Mouse (Mus musculus) embryo, embryonic 11.5 days (tissue): ENCODE results near the gene Cacna1c.
"Not testable (repeated sequence)": the region's sequence is repeated elsewhere in the genome, so short reads cannot be mapped to it uniquely, and the experiment has no call there.

Experiments
- DNase-seq: peaks from one replicate; pipeline ENCODE4 v3.0.0-alpha.2; 2012; ENCODE audit warnings: low read depth, low spot score

The Cacna1c gene

DNA sequence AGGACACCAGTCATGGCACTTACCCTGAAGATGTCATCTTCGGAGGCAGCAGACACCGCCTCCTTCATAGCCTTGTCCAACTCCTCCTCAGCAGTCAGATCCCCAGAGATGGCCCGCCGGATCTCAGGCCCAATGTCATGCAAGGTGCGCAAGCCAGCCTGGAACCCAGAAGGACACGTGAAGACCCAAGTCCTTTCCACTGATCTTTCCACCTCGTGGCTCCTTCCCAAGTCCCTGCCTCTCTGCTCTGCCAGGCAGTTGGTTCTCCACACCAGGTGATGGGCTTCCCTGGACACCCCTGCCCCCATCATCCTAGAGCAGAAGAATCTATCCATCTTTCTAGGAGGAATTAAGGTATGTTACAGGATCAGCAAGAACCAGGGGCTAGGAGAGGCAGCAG lies 592.4 kb downstream of the Cacna1c start:
- DNase-seq = no peak

DNA sequence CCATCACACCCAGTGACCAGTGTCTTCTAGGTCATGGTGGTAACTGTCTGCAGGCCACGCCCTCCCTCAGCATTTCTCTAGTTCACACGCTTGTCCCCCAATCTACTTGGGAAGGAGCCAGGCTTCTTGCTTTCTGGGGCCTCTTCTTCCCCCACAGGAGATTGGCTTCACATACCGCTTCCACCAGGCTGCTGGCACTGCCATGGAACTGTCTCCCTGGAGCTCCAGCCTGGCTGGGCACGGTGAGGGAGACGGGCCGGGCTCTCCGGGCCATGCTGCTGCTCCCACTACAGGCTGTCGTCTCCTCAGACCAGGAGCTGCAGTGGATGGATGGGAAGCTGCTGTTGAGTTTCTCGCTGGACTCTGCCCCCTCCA lies 600.5 kb downstream of the Cacna1c start:
- no peak for DNase-seq

DNA sequence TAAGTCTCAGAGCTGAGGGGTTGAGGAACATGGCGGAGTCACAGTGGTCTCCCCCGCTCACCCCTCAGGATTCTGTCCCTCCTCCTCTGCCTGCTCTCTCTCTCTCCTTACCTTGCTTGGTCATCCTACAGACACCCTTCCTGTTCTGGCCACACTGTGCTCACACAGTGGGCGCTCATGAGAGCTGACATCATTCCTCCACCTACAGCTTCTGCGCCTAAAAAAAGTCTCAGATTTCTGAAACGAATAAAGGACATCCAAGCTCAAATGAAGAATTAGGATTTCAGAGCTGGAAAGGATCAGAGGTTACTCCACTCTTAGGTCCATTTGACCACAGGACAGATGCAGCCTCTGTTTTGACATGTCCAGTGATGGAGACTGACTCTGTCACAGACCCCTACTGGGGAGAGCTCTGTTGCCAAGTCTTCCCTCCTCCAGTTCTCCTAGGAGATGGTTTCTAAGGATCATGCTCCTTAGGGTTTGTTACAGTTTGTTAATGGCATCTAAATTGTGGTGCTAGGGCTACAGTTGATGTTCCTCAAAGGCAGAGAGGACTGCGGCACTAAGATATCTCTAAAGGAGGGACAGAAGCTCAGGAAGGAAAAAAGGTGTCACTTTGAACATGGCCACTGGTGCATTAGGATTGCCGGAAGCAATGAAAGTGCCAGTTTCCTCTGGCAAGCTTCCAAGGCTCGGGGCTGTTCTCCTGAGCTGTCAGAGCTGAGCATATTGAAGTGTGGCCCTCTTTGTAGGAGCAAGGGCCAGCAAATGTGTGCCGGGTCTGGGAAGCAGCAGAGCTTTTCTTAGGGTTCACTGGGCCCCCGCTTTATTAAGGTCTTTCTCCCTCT lies 601.2 kb downstream of the Cacna1c start:
- no peak for DNase-seq

DNA sequence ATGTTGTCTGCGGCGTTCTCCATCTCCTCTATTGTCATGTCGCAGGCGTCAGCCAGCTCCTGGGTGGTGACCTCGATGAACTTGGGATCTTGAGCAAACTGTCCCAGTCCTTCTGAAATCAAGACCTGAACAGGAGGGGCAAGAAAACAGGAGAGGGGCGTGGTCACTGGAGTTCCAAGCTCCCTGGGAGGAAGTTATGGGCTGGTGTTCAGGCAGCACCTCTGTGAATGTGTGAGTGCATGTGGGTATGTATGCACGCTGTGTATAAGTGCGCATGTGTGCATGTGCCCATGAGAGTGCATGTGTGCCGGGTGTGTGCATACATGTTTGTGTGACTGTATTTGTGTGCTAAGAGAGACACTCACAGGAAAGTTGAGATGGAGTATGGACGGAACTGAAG lies 602.1 kb downstream of the Cacna1c start:
- no peak for DNase-seq

DNA sequence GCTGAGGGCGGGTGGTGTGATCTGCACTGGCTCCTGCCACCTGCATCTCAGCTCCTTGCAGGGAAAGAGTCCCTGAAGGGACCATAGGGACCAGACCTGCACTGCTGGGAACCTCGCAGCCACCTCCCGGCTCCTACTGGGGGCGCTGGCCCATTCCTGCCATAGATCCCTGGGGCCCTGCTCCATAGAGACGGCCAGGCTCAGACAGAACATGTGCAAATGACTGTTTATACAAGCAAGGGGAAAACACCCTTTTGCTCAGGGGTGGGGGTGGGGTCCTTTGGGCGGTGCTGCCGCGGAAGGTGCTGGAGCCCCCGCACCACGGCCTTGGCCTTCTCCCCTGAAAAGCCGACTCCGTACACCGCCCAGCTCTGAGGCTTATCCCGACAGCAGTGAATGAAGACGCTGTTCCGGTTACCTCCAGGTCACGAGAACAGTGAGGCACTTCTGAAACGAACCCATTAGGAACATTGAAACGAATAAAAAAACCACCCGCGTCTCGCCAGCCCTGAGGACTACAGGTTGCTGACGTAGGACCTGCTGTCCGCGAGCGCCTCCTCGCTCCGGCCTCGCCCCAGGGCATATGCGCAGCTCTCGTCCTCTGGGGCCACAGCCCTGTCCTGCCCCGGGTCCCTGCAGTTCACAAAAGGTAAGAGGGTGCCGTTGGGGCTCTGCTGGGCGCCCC lies 602.7 kb downstream of the Cacna1c start:
- DNase-seq = no peak

DNA sequence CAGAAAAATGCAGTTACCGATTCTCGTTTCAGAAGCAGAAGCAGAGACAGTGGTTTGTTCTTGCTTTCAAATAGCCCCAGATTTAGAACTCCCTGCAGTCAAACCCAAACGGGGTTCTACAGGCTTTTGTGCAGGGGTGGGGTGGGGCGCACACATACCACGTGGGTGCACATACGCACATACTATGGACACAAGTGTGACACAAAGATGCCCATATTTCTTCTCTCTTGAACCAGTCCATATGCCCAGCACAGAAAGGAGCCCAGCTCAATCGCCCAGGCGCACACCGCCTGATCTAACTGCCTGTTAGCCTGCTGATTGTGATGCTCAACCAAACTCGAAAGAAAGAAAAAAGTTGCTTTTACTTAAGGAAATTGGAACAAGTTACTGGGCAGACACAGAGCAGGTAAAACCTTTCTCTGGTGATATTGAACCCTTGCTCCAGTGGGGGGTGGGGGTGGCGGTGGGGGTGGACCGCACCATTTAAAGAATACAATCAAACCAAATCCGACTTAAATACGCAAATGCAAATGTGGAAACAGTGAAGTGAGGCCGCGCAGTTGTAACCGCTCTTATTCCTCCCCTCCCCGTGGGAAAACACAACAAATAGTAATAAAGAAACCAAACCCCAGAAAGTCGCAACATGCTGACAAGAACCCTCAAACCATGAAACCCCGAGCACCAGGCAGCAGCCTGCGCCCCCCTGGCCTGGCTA lies 603.4 kb downstream of the Cacna1c start:
- DNase-seq = no peak

DNA sequence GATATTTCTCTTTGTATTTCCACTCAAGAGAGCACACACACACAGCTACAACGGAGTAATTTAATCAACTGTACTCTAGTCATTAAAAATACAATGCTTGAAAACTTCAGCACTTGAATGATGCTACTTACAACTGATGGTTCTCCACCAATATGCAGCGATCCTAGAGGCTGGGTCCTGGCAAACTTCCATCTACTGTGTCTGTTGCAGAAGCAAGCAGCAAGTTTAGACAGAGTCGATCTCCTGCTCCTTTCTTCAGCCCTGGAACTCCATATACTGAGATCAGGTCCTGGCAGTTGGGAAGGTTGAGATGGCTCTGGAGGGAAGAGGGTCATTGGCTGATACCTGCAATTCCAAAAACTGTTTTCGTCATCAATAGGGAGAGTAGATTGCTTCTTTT lies 617.5 kb downstream of the Cacna1c start:
- DNase-seq = not testable (repeated sequence)

DNA sequence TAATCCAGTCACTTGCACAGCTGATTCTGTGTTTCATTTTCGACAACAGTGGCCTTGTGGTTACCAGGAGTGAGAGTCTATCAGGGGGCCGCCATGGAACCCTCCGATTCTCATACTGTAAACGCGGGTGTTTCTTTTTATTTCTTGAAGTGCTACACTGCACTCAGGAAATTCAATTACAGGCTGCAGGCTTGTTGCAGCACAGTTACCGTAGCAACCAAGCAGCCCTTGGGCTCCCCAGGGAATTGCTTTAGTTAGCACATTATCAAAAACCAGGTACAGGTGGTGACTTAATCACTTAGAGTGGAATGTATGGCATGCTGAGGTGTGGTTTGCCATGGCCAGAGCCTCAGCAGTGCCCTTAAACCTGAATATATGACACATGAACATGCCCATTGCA lies 621.9 kb downstream of the Cacna1c start:
- DNase-seq = no peak

DNA sequence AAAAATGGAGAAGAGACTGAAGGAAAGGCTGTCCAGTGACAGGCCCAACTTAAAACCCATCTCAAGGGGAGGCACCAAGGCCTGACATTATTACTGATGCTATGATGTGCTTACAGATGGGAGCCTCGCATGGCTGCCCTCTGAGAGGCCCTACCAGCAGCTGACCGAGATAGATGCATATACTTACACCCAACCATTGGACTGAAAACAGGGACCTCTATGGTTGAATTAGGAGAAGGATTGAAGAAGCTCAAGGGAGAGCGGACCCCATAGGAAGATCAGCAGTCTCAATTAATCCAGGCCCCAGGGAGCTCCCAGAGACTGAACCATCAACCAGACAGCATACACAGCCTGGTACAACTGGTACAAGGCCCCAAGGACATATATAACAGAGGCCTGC lies 628.4 kb downstream of the Cacna1c start:
- no peak for DNase-seq

DNA sequence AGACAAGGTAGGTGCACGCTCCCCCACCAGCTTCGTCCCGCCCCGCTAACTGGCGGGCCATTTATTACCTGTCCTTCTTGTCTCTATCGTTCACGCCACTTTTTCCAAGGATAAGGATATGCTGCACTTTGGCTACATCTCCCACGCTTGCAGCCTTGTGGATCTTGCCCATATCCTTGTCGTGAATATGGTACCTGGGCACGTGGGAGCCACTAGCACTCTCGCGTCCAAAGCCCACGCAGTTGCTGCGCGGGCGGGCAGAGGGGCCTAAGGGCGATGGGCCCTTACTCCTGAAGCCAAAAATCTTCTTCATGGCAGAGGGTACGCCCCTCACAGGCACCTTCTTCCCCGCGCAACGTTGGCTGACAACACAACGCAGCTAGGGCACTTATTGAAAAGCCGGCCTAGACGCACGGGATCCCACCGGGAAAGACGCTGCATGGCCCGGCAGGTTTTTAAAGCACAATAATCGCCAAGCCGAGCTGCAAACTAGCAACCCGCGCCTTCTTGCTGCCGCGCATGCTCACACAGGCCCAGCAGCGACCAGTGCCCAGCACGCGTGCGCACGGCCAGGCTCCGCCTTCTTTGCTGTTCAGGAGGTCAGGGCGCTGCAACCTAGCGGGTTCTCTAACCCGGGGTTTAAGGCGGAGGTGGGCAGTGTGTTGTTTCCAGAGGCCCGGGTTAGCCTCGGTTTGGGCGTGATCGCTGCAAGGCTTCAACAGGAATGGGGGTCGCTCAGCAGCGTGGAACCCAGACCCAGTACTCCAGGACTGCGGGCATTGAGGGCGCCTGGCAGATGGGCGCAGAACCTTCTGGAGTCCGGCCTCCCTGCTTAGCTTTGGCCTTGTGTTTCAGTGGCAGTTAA lies 634.2 kb downstream of the Cacna1c start, which contains the start of gene Ankrd26:
Ankrd26 (minus strand) TSS at position 482 of the 865 bp plus-strand sequence.
- DNase-seq = peak; percentile 87

DNA sequence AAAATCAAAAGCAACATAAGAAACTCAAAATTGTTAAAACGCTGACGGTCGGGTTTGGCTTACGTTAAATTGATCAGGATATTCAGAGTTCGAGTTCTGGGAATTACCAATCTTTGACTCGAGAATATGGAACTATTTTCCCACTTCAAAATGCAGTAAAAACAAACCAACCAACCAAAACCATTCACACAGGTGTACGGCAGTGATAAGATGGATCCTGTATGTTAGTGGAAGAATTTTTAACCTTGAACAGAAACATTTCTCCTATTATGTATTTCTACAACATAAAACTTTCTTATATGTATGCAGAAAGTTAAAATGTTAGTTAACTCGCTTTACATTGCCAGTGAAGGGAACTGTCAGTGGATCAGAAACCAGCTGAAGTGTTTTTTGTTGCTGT lies 635.0 kb downstream of the Cacna1c start:
- no peak for DNase-seq

DNA sequence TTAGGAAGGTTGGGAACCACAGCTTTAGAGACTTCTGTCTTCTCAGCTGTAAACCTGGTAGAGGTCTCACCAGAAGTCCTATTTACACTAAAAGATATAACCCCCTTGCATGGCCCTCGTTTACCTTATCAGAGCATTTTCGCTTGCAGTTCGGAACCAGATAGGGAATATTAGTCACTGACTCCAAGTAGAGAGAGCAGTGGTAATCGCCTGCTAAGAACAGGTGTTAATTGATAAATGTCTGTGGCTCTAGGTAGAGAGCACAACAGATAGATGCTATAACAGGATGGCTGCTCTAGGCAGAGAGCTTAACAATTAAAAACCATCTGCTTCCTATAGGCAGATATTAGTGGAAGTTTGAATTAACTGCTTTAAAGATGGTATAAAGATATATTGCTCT lies 657.6 kb downstream of the Cacna1c start:
- no peak for DNase-seq
